Mouse (Mus musculus): ENCODE data around the gene Rarres2.

DNA sequence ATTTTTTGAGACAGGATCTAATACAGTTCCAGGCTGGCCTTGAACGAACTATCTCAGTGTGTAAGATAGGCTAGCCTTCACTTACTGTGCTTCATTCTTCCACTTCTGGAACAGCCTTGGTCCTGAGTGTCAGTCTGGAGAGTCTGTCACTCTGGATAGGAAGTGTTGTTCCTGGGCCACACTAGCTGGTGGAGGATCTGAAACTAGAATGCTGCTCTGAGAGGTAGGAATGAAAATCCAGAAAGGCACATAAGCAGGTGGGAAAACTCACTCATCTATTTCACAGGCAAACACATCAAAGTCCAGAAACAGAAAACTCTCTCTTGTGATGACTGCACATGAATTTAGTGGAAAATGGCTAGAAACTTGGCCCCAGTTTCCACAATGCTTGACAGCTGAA, 28.0 kb upstream of the Rarres2 start:
- no peak for TF ChIP-seq CTCF (conservative IDR thresholded peaks at IDR 0.05; ENCODE audit: insufficient read depth, insufficient read length, low read depth, low read length)
- no peak for TF ChIP-seq POLR2A (IDR thresholded peaks at IDR 0.05; ENCODE audit: low read depth, low read length)
